Mouse (Mus musculus): ENCODE data around the gene Omt2b. TPM values are rescaled to one million over a fixed set of nuclear protein-coding genes. Genes with fewer than 3 reads are reported as not detected.
A peak's percentile ranks its signal among the peaks of the same experiment; 100 is the strongest.

Omt2b gene
- polyA plus RNA-seq, 1 experiment = not detected

- WGBS = 5% methylated on average over 23 of the region's 23 CpGs
- no peak within 1 kb of the TSS for H3K4me3 ChIP-seq (replicated peaks; ENCODE audit: extremely low read depth, low read depth, low read length)
- peak; percentile 4 for DNase-seq
- TF ChIP-seq POLR2A (IDR thresholded peaks at IDR 0.05; ENCODE audit: borderline replicate concordance, extremely low read depth, low read depth, low read length) (no peak), CTCF (IDR thresholded peaks at IDR 0.05; ENCODE audit: insufficient read depth, low read length) (no peak)
- no peaks in the 10 kb centered on the region for H3K4me1 ChIP-seq (ENCODE audit: control insufficient read depth, insufficient read depth, low read length)
These were observed 50.9 kb downstream of the Omt2b start, which contains the start of gene Ooep for GRCm38 (mm10) chr9:78378113-78378785. Ooep (minus strand) TSS chr9:78378725.

Other genes starting within 250 kb of the Omt2b start
- gene Fbxo9, start 218.5 kb upstream of the Omt2b start, polyA plus RNA-seq (2012; rRNA removed) = 67.7 and 79.3 TPM in 2 replicates
- gene Ick, start 218.4 kb upstream of the Omt2b start, polyA plus RNA-seq (2012; rRNA removed) = 21.1 and 23.7 TPM in 2 replicates
- gene Gsta4, start 144.8 kb upstream of the Omt2b start, polyA plus RNA-seq (2012; rRNA removed) = 29.2 and 85.9 TPM in 2 replicates
- gene Gsta1, start 96.9 kb upstream of the Omt2b start, polyA plus RNA-seq (2012; rRNA removed) = 0.27 and 1.7 TPM in 2 replicates
- 1.4 TPM in 1 of 2 replicates, not detected in the other for gene Gm3776, start 70.5 kb upstream of the Omt2b start, polyA plus RNA-seq (2012; rRNA removed)
- gene Gm10639, start 37.7 kb upstream of the Omt2b start, polyA plus RNA-seq (2012; rRNA removed) = not detected in 2 replicates
- not detected in 2 replicates for gene Omt2a, start 12.8 kb upstream of the Omt2b start, polyA plus RNA-seq (2012; rRNA removed)
- gene Gsta2, start 28.2 kb downstream of the Omt2b start, polyA plus RNA-seq (2012; rRNA removed) = 1.9 and 5.0 TPM in 2 replicates
- 0.22 TPM in 1 of 2 replicates, not detected in the other for gene Dppa5a, start 40.6 kb downstream of the Omt2b start, polyA plus RNA-seq (2012; rRNA removed)
- gene Ooep, start 51.1 kb downstream of the Omt2b start, polyA plus RNA-seq (2012; rRNA removed) = 0.28 and 0.37 TPM in 2 replicates
- 0.05 and 0.06 TPM in 2 replicates for gene Ddx43, start 68.2 kb downstream of the Omt2b start, polyA plus RNA-seq (2012; rRNA removed)
- 0.83 and 0.98 TPM in 2 replicates for gene Cgas, start 115.6 kb downstream of the Omt2b start, polyA plus RNA-seq (2012; rRNA removed)
- 9.9 and 10.3 TPM in 2 replicates for gene Mto1, start 120.6 kb downstream of the Omt2b start, polyA plus RNA-seq (2012; rRNA removed)
- gene Gm17324, start 121.2 kb downstream of the Omt2b start, polyA plus RNA-seq (2012; rRNA removed) = 0.17 TPM in 1 of 2 replicates, not detected in the other
- 2,131 and 3,172 TPM in 2 replicates for gene Eef1a1, start 161.6 kb downstream of the Omt2b start, polyA plus RNA-seq (2012; rRNA removed)

Data from lung, adult 2 months (tissue).